Mouse (Mus musculus): ENCODE data around the gene Fto.

Gene Fto

GRCm38 (mm10) chr8:91496000-91496399 lies 182.7 kb downstream of the Fto start:
- no peak for DNase-seq (ENCODE audit: low spot score in 2 of 2)

DNA sequence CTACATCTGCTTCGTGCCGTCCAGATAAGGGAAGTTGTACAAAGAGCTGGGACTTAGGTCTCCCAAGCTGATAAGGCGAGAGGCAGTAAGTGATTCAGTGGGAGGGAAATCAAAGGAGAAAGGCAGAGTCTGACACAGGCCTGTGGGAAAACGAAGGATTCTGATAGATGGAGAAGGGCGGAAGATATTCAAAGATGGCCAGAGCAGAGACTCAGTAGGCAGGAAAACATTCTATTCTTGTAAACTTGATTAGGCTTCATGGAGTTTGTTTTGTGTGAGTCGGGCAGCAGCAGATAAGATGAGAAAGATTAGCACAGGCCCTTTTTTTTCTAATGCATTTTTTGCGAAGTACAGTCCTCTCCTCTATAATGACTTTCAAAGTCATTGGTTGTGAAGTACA lies 183.6 kb downstream of the Fto start:
- DNase-seq (ENCODE audit: low spot score in 2 of 2): no peak

GRCm38 (mm10) chr8:91498611-91499010 lies 185.3 kb downstream of the Fto start:
- DNase-seq (ENCODE audit: low spot score in 2 of 2): no peak

- no peak for DNase-seq (ENCODE audit: low spot score in 2 of 2)
These were observed 186.0 kb downstream of the Fto start for GRCm38 (mm10) chr8:91499303-91499702.

GRCm38 (mm10) chr8:91501960-91502600 lies 188.8 kb downstream of the Fto start:
- DNase-seq (ENCODE audit: low spot score in 2 of 2): no peak

- no peak for DNase-seq (ENCODE audit: low spot score in 2 of 2)
These were observed 189.5 kb downstream of the Fto start for GRCm38 (mm10) chr8:91502791-91503190.

DNA sequence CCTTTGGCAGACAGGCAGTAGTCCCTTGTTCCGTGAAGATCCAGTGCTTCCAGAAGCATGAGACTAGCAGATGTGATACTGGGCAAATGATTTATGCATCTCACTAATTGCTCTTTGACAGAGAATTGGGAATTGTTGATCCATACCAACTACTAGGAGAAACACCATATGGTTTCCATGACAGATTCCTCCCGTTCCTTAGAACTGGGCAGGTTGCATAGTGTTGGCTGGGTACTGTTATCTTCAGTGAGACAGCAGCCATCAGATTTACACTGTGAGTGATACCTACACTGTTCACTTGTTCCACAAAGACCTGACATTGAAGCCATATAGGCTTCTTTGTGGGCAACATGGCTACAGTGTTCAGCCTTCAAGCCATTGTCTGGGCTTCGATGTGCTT lies 191.0 kb downstream of the Fto start:
- no peak for DNase-seq (ENCODE audit: low spot score in 2 of 2)

DNA sequence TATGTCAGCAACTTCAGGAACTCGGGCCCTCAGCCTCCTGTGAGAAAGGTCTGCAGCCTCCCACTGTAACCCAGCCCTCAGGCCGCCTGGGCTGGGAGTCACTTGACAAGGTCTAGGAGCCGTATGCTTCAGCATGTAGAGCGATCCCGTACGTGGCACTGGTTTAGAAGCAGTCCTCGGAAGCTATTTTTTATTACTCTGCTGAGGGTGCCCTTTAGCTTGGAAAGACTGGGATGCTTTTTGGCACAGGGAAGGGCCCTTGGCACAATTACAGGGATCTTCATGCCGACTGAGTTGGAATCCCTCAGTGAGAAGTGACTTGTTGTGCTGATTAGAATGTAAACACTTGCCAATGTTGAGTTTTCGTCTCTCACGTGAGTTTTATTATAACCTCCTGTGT lies 191.6 kb downstream of the Fto start:
- no peak for DNase-seq (ENCODE audit: low spot score in 2 of 2)

GRCm38 (mm10) chr8:91505411-91505954 lies 192.2 kb downstream of the Fto start:
- DNase-seq (ENCODE audit: low spot score in 2 of 2): no peak

GRCm38 (mm10) chr8:91505997-91506672 lies 192.8 kb downstream of the Fto start:
- DNase-seq (ENCODE audit: low spot score in 2 of 2): no peak

DNA sequence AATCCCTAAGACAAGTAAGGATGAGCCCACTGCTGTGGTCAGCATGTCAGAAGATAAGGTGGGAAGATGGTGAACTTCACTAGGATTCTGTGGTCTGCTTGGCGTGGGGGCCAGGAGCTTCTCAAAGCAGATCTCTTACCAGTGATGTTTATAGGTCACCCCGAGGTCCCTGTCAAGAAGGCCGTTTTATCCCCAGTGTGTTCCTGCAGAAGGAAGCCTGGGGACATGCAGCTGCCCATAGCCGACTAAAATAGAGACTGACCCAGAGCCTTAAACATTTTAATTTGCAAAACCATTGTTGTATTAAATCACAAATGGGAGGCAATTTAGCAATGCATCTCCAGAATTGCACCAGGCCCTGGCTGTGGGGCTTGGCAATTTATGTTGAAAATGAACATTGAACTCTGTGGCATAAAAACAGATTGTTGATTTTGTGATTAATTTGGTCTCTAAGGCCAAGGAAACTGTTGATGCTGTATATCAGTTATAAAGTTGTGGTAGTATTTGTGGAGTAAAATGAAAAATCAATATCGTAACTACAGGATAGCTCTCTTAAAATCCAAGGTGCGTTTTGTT lies 193.4 kb downstream of the Fto start:
- no peak for DNase-seq (ENCODE audit: low spot score in 2 of 2)

DNA sequence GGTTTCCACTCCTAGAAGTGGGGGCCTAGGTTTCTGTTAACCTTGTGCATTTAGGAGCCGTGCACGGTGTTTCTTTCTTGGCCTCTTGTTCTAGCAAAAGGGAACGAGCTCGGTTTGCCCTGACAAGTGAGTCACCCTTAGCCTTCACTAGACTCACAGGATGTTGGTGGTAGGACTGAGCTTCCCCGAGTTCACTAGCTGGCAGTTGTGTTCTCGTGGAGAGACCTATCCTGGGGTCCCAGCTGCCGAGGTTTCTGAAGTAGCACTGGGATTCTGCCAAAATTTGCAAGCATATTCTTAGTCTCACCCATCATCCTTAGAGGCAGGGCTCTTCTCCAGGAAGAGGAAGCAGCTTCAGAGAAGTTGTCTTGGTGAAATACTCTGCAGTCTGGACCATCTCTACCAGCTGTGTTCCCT lies 194.4 kb downstream of the Fto start:
- no peak for DNase-seq (ENCODE audit: low spot score in 2 of 2)

DNA sequence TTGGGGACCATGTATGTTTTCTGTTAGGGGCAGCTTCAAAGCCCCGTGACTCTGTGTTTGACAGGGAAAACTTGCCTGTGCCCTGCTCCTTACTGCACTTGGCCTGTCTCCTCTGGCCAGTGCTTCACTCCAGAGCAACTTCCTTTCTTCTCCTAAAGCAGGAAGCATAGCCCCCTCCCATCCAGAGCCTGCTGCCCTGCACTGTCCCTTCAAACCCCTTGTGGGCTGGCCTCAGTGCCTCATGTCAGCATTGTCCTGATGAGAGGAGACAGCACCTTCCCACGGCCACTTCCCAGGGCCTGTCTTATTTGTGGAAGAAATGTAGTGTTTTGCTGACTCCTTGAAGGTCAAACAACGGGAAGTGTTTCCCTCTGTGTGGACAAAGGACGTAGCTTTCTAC lies 195.0 kb downstream of the Fto start:
- DNase-seq (ENCODE audit: low spot score in 2 of 2): no peak

DNA sequence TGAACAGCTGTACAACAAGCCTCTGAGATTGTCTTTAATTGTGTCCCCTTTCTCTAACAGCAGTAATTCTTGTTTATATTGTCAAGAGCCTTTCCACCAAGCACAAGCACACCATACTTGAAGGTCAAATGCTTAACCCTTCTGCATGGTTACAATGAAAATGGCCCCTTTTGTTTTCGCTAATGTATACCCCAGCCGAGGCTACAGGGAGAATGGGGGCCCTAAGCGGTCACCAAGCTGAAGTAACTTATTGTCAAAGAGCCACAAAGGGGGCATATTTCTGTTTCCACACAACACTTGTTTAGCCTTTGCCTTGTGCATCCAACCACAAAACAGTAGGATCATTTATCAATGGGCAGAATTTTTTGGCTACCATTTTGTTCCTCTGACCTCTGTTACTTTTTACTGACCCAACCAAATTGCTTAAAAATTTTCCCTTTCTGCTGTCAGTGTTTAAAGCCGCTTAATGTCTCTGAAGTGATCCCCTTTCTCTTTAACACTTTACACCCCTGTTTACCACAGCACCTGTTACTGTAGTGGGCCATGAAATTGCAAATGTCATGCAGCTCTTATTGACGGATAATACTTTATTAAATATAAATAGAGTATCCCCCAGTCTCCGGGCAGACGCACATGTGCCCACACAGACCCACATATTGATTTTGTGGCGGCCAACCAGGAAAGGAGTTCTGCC lies 196.0 kb downstream of the Fto start:
- DNase-seq (ENCODE audit: low spot score in 2 of 2): no peak

- DNase-seq (ENCODE audit: low spot score in 2 of 2): no peak
These were observed 196.6 kb downstream of the Fto start for GRCm38 (mm10) chr8:91509900-91510260.

DNA sequence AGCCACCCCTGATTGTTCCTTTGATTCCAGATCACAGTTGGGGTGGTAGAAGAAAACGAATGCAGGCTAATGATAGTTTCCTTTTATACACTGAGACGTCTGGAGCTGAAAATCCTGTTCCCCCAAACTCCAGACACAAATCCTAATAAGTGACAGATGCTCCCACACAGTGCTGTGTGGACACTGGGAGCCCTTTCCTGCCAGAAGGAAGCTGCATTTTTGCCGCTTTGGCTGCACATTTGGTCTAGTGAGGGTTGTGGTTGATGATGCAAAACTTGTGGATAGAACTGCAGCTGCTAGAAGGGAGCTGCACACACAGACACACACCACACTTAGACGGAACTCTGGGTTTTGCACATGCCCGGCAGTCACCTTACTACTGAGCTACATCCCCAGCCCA lies 197.4 kb downstream of the Fto start:
- DNase-seq (ENCODE audit: low spot score in 2 of 2): no peak

DNA sequence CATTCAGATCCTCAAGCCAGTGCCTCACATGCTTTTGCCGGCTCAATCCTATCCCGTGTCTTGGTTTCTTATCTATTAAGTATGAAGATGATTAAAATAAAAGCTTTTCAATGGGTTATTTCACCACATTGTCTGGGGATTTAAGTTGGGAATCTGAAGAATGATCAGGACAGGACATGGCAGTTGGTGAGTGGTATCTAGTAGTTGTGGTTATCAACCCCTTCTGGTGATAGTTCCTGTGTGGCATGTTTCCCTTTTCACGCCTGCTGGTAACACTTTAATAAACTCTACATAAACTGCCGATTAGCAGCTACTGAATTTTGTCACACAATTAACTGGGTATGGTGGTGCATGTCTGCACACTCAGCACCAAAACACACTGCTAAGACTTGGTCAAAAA lies 198.6 kb downstream of the Fto start:
- DNase-seq (ENCODE audit: low spot score in 2 of 2): no peak

DNA sequence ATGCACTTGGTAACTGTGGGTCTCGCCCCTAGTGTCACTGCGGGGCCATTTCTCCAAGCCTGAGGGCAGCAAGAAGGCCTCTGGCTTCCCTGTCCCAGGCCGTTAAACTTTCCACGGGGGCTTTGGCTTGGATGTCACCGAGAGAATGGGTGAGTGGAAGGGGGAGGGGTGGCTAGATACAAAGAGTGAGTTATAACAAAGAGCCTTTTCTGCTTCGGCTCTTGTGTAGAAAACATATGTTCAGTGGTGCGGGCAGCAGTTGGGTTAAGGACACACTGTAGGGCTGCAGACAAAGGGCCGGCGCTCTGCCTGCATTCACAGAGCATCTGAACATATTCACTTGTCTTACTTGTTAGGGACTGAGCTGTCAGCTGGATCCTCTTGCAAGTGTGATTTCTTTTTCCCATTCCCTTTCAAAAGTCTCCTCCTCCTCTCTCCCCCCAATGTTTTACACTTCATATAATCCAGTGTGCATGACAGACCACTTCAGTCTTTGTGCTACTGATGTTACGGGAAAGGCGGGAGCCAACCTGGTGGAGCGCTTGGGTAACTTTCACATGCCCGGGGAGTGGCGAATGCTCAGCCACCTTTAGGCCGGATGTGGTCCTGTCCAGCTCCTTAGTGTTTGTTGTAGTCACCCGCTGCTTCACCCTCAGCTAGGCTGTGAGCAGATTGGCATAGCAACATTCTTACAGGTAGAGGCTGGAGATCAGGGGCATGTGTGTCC lies 201.6 kb downstream of the Fto start:
- no peak for DNase-seq (ENCODE audit: low spot score in 2 of 2)

DNA sequence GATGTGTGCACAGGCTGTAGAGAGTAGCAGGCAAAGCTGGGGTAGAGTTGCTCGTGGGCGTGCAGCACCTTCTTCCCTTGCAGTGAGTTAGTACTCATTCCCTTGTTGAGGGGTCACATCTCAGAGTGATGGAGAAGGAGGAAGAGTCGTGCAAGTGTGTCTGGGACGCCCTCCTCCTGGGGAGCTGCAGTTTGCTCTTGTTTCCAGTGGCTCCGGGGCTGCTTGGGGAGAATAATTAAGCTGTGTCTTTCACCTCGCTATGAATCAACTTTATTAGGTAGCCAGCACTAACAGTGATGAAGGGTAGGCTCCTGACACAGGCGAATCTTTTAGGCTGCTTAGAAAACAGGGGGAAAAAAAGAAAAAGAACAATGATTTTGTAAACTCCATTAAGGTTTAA lies 203.1 kb downstream of the Fto start:
- DNase-seq (ENCODE audit: low spot score in 2 of 2): no peak

DNA sequence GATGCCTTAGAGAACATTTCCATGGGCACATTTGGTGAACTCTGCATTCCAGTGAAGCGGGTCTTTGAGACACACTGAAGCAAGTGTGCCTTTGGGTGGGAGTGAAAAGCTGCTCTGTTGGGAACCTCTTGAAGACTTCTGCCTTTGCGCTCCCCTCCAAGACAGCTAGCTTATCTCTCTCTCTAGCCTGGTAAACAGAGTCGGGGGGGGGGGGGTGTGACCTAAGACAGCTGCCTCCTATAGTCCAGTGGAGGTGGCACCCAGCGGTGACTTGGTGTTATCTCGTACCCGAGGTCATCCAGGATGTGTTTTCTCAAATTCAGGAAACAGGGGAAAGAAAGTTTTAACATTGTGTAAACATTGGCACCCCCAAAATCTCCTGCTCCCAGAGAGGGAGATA lies 204.8 kb downstream of the Fto start:
- no peak for DNase-seq (ENCODE audit: low spot score in 2 of 2)

GRCm38 (mm10) chr8:91522201-91522600 lies 208.9 kb downstream of the Fto start:
- no peak for DNase-seq (ENCODE audit: low spot score in 2 of 2)

All from thymus, postnatal 10 days (tissue).